Mouse (Mus musculus): ENCODE data around the gene Fut4.

DNA sequence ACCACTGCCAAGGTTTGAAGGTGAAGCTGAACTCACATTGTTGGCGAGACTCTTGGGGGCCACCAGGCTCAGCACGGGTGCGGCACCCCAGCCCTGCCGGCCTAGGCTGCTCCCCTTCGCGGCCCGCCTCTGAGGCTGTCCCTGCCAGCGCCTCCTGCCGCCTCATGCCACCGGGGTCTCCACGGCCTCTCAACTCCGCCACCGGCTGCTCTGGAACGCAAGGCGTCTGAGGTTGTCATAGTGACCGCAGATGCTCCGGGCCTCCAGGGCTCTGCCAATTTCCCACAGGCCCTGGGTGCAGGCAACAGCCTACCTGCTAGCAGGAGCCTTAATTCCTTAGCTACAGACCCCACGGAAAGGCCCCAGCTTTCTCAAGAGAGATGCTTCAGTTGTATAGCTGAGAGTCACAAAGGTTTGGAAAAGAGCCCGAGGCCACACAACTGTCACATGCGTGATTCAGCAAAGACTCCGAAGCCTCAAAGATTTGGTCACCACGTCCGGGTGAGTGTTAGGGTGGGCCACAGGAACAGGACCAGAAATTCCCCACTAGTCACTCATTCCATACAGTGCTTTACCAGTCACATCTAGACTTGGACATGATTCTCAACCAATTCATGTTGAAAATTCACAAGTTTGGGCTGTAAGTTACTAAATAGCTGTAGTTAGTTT lies 18.7 kb upstream of the Fut4 start, which contains the start of gene 1700012B09Rik:
- TF ChIP-seq CTCF (IDR thresholded peaks at IDR 0.05; ENCODE audit: extremely low read depth, insufficient read depth, low read length) (no peak), POLR2A (IDR thresholded peaks at IDR 0.05; ENCODE audit: extremely low read depth, insufficient read depth, low read length) (no peak)

Measured in cortical plate, adult 2 months (tissue).